21 mouse cellular contexts compared by ENCODE assay signal in genomic region chr3:39335612-39336230, GRCm38 (mm10).
DNase-seq lines count a peak whose midpoint lies in the region; ATAC-seq and TF ChIP-seq lines count a peak whose summit lies in the region.
"Had no signal": no experiment of that assay in that cellular context is flagged by ENCODE, and none has a peak within 500 bp of the region (broad histone marks: within the 10 kb centered on the region; RNA-seq: fewer than 3 reads in every experiment).

No protein-coding gene starts in this region.

- no peak for TF ChIP-seq POLR2A in lung, adult 2 months (IDR thresholded peaks at IDR 0.05; ENCODE audit: borderline replicate concordance, extremely low read depth, low read depth, low read length)

- H3K27ac ChIP-seq in kidney, embryonic 15.5 days: no peak overlapping the region
- peak overlapping the region; percentile 47; the same call in 1 of the 2 replicates for H3K27ac ChIP-seq in lung, embryonic 16.5 days (ENCODE audit: low read length)
- H3K27ac ChIP-seq: embryonic facial prominence, embryonic 15.5 days; forebrain, embryonic 15.5 days; heart, embryonic 13.5 days; hindbrain, embryonic 13.5 days had no signal

- H3K4me3 ChIP-seq in kidney, embryonic 15.5 days (replicated peaks): no peak overlapping the region
- H3K4me3 ChIP-seq in lung, embryonic 16.5 days (ENCODE audit: low read length): no peak overlapping the region
- H3K4me3 ChIP-seq in lung, adult 2 months (replicated peaks; ENCODE audit: extremely low read depth, low read depth, low read length): no peak overlapping the region
- H3K4me3 ChIP-seq: embryonic facial prominence, embryonic 15.5 days; erythroblast, embryonic 14.5 days; forebrain, embryonic 15.5 days; heart, embryonic 13.5 days; hindbrain, embryonic 13.5 days had no signal

- ATAC-seq in kidney, embryonic 15.5 days (replicated peaks; ENCODE audit: low FRiP score): no peak
- peak; percentile 74 for ATAC-seq in lung, embryonic 16.5 days (ENCODE audit: low read depth)
- ATAC-seq: forebrain, embryonic 15.5 days had no signal

- no peaks in the 10 kb centered on the region for H3K36me3 ChIP-seq in kidney, embryonic 15.5 days
- H3K36me3 ChIP-seq in lung, embryonic 16.5 days (ENCODE audit: control insufficient read depth, insufficient read depth, low read length): no peaks in the 10 kb centered on the region
- H3K36me3 ChIP-seq: embryonic facial prominence, embryonic 15.5 days; forebrain, embryonic 15.5 days; heart, embryonic 13.5 days; hindbrain, embryonic 13.5 days had no signal

- 0 out of 2 replicates have a peak, but pooled peaks cover 5% of the 10 kb centered on the region for H3K4me1 ChIP-seq in kidney, embryonic 15.5 days
- H3K4me1 ChIP-seq in lung, embryonic 16.5 days (replicated peaks; ENCODE audit: control insufficient read depth, insufficient read depth, low read length): 0 out of 2 replicates have a peak, but pooled peaks cover 2% of the 10 kb centered on the region
- no peaks in the 10 kb centered on the region for H3K4me1 ChIP-seq in lung, adult 2 months (ENCODE audit: control insufficient read depth, insufficient read depth, low read length)
- H3K4me1 ChIP-seq: embryonic facial prominence, embryonic 15.5 days; hindbrain, embryonic 13.5 days had no signal

- no peaks in the 10 kb centered on the region for H3K9me3 ChIP-seq in kidney, embryonic 15.5 days (replicated peaks)
- H3K9me3 ChIP-seq in lung, embryonic 16.5 days (ENCODE audit: control insufficient read depth, low read length): peaks cover 2% of the 10 kb centered on the region; the same call in 1 of the 2 replicates
- H3K9me3 ChIP-seq: embryonic facial prominence, embryonic 15.5 days; forebrain, embryonic 15.5 days; hindbrain, embryonic 13.5 days had no signal

- no peak overlapping the region for H3K4me2 ChIP-seq in kidney, embryonic 15.5 days
- no peak overlapping the region for H3K4me2 ChIP-seq in lung, embryonic 16.5 days (ENCODE audit: low read depth, low read length)
- H3K4me2 ChIP-seq: embryonic facial prominence, embryonic 15.5 days; forebrain, embryonic 15.5 days; heart, embryonic 13.5 days; hindbrain, embryonic 13.5 days had no signal

- 41% methylated on average over 8 of the region's 8 CpGs for WGBS in kidney, embryonic 15.5 days
- WGBS in lung, embryonic 16.5 days: 44% methylated on average over 8 of the region's 8 CpGs
- WGBS in lung, adult 2 months: 60% methylated on average over 8 of the region's 8 CpGs

- H3K9ac ChIP-seq in kidney, embryonic 15.5 days: no peak overlapping the region
- H3K9ac ChIP-seq in lung, embryonic 16.5 days (ENCODE audit: low read length): no peak overlapping the region
- H3K9ac ChIP-seq: embryonic facial prominence, embryonic 15.5 days; forebrain, embryonic 15.5 days; heart, embryonic 13.5 days; hindbrain, embryonic 13.5 days had no signal

- peak; percentile 13 for DNase-seq in embryo, embryonic 10.5 days (ENCODE audit: low spot score)
- DNase-seq in embryo, embryonic 10 days (ENCODE audit: low spot score): no peak
- peak; percentile 35 to 40 for DNase-seq in kidney, postnatal 4 days
- no peak for DNase-seq in lung, adult 2 months
- peak; percentile 24 for DNase-seq in mesoderm, embryonic 11.5 days (ENCODE audit: low read depth, low spot score)
- no peak for DNase-seq in left cerebral cortex, adult 18-20 months (ENCODE audit: low spot score in 2 of 2)
- DNase-seq: adrenal gland, adult 2 months; adrenal gland, postnatal 25 days; cerebellum, adult 18-20 months; cerebellum, adult 9-11 months; cerebellum, postnatal 36 days; embryo, embryonic 11 days; gastrocnemius, postnatal 36 days; heart, adult 11 months had no signal

- no peaks in the 10 kb centered on the region for H3K27me3 ChIP-seq in kidney, embryonic 15.5 days
- no peaks in the 10 kb centered on the region for H3K27me3 ChIP-seq in lung, embryonic 16.5 days (ENCODE audit: control insufficient read depth, insufficient read depth, low read depth, low read length)
- H3K27me3 ChIP-seq: embryonic facial prominence, embryonic 15.5 days; forebrain, embryonic 15.5 days; heart, embryonic 13.5 days; hindbrain, embryonic 13.5 days had no signal

- no peak for TF ChIP-seq CTCF in lung, adult 2 months (IDR thresholded peaks at IDR 0.05; ENCODE audit: insufficient read depth, low read length)

Comparison
In these comparisons a context has a peak if more than half of its experiments do, and no peak if none do; other contexts are left out.
1. DNase-seq: peak in embryo, embryonic 10.5 days (single experiment), kidney, postnatal 4 days (2 of 2) and mesoderm, embryonic 11.5 days (single experiment); none in embryo, embryonic 10 days (single experiment), lung, adult 2 months (single experiment) and left cerebral cortex, adult 18-20 months (0 of 2).